Mouse (Mus musculus) layer of hippocampus, postnatal 14 days (tissue): ENCODE data around the gene Uggt1. TPM values are rescaled to one million over a fixed set of nuclear protein-coding genes. Genes with fewer than 3 reads are reported as not detected.
A peak's percentile ranks its signal among the peaks of the same experiment; 100 is the strongest.

Source experiments
- DNase-seq, 2 experiments: peaks; one replicate each; pipeline ENCODE4 v3.0.0; 2021 to 2022; ENCODE audit warnings: low spot score in 2 of 2, mixed read lengths in 1 of 2
- long read RNA-seq, 2 experiments: library from polyadenylated mRNA; stranded (forward); transcript quantifications; one replicate each; pipeline ENCODE4 v2.0.0; 2021
- total RNA-seq, 2 experiments: library from RNA; stranded (reverse); gene quantifications; 2 replicates each; pipeline ENCODE4 v1.2.3; 2021

Gene Uggt1
- 10 to 100 TPM; 38.3 to 44.3 TPM for total RNA-seq
- long read RNA-seq, experiment 1, full-length matches to known transcripts: 9 of 15 reads
- long read RNA-seq, experiment 1, partial matches to known transcripts: 2 of 15 reads
- long read RNA-seq, experiment 1, other reads (novel, unspliced or antisense): 4 of 15 reads
- long read RNA-seq, experiment 2, full-length matches to known transcripts: 5 of 16 reads
- long read RNA-seq, experiment 2, partial matches to known transcripts: 2 of 16 reads
- long read RNA-seq, experiment 2, other reads (novel, unspliced or antisense): 9 of 16 reads

GRCm38 (mm10) chr1:36244058-36244827 is at the start of gene Uggt1:
Gene Uggt1 (minus strand): TSS chr1:36244720.
- peak; percentile 85 to 94 for DNase-seq

GRCm38 (mm10) chr1:36293470-36293869 is 49.0 kb upstream of the Uggt1 start:
- no peak for DNase-seq

- DNase-seq: no peak
These were observed 37.3 kb upstream of the Uggt1 start for GRCm38 (mm10) chr1:36281849-36282248.

GRCm38 (mm10) chr1:36280938-36281337 is 36.4 kb upstream of the Uggt1 start:
- DNase-seq: no peak

GRCm38 (mm10) chr1:36279202-36279601 is 34.7 kb upstream of the Uggt1 start:
- peak; percentile 65 to 79 for DNase-seq

- DNase-seq: peak; percentile 71 to 72
These were observed 32.9 kb upstream of the Uggt1 start for GRCm38 (mm10) chr1:36277267-36278060.

- DNase-seq: no peak
These were observed 31.3 kb upstream of the Uggt1 start for GRCm38 (mm10) chr1:36275635-36276389.

- no peak for DNase-seq
These were observed 29.9 kb upstream of the Uggt1 start, which contains the start of gene Neurl3 for GRCm38 (mm10) chr1:36274455-36274854. Gene Neurl3 (minus strand): TSS chr1:36274679.

GRCm38 (mm10) chr1:36273288-36273687 is 28.8 kb upstream of the Uggt1 start:
- DNase-seq: no peak

GRCm38 (mm10) chr1:36272546-36272945 is 28.0 kb upstream of the Uggt1 start:
- DNase-seq: no peak

GRCm38 (mm10) chr1:36271516-36272230 is 27.2 kb upstream of the Uggt1 start:
- no peak for DNase-seq

- no peak for DNase-seq
These were observed 26.1 kb upstream of the Uggt1 start for GRCm38 (mm10) chr1:36270666-36271065.

GRCm38 (mm10) chr1:36269121-36269795 is 24.7 kb upstream of the Uggt1 start:
- DNase-seq: no peak

- DNase-seq: no peak
These were observed 23.1 kb upstream of the Uggt1 start for GRCm38 (mm10) chr1:36267595-36267994.

- no peak for DNase-seq
These were observed 21.8 kb upstream of the Uggt1 start for GRCm38 (mm10) chr1:36266293-36266692.

GRCm38 (mm10) chr1:36263833-36264488 is 19.4 kb upstream of the Uggt1 start:
- DNase-seq: peak in 1 of 2 experiments; percentile 34

GRCm38 (mm10) chr1:36261708-36262504 is 17.4 kb upstream of the Uggt1 start:
- no peak for DNase-seq

GRCm38 (mm10) chr1:36260418-36260817 is 15.9 kb upstream of the Uggt1 start:
- no peak for DNase-seq
